In the genomic region with DNA sequence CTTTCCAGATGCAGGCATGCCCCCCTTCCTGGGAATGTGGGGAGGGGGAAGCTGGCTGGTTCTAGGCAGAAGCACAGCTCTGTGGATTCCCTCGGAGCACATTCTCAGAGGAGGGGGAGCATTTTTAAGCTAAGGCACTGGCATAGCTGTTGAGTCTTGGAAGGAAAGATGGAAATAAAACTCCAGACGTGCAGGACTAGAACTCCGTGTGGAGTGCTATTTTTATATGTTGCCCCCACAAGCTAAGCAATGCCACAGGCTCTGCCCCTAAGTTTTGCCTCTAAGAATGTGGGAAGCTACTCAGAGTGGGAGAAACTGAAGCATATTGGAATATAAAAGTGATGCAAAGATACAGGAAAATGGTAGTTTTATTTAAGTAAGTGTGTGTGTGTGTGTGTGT, we compare ENCODE assay signal across 23 mouse cellular contexts.
"Had no signal": no experiment of that assay in that cellular context is flagged by ENCODE, and none has a peak within 500 bp of the region (broad histone marks: within the 10 kb centered on the region; RNA-seq: fewer than 3 reads in every experiment).

No protein-coding gene starts in this region.

- DNase-seq: gastrocnemius, postnatal 14 days; heart, adult 18-20 months; heart, postnatal 10 days; heart, postnatal 4 days; kidney, adult 18-20 months; kidney, adult 8-10 months; kidney, postnatal 10 days; kidney, postnatal 25 days; kidney, postnatal 4 days; liver; liver, embryonic 13.5 days; liver, postnatal 0 days had no signal

- ATAC-seq: hindbrain, postnatal 0 days; intestine, embryonic 16.5 days; liver, postnatal 0 days had no signal

- H3K27ac ChIP-seq: heart, embryonic 10.5 days; hindbrain, embryonic 10.5 days; hindbrain, embryonic 13.5 days; hindbrain, embryonic 15.5 days; hindbrain, postnatal 0 days; layer of hippocampus, adult 2 months; limb, embryonic 10.5 days; limb, embryonic 12.5 days; liver, embryonic 13.5 days; liver, embryonic 15.5 days had no signal

- H3K4me3 ChIP-seq: heart, embryonic 10.5 days; heart, embryonic 12.5 days; hindbrain, embryonic 10.5 days; hindbrain, embryonic 13.5 days; hindbrain, embryonic 15.5 days; layer of hippocampus, adult 2 months; limb, embryonic 10.5 days; limb, embryonic 12.5 days; liver, embryonic 13.5 days; liver, embryonic 15.5 days had no signal
